Mouse (Mus musculus): Measurements from ENCODE around the gene Pdss2. TPM values are rescaled to one million over a fixed set of nuclear protein-coding genes. Genes with fewer than 3 reads are reported as not detected.

The Pdss2 gene
- 4.4 and 5.1 TPM in 2 replicates for polyA plus RNA-seq (2012; rRNA removed)

DNA sequence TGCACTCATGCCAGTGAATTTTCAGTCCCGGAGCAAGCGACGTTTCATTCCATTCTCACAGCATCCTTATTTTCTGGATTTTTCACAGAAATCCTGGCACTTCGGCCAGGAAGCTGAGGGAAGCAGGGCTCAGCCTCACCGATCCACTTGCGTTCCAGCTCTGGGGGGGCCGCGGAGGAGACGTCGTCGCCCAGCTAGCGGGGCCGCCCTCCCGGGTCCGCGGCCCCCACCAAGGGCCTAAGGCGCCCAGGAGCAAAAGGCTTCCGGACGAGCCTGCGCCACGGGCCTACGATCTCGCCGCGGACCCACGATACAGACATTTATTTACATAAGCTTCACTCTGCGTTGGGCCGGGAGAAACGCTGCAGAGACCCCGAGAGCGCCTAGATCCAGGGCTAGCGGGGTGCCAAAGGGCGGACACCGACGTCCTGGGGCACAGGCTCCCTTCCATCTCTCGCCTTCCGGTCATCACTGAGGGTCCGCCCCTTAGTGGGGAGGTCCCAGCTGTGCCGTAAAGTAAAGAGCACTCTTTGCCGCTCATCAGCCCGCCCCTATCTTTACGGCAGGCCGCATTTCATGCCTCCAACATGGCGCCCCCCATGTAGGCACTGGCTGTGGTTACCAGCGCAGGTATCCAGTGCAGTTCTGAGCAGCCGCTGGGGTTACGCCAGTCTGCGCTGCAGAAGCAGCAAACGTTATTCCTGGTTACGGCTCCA is at the start of gene Pdss2:
Pdss2 (plus strand) TSS at position 577 of the 716 bp plus-strand sequence.

DNA sequence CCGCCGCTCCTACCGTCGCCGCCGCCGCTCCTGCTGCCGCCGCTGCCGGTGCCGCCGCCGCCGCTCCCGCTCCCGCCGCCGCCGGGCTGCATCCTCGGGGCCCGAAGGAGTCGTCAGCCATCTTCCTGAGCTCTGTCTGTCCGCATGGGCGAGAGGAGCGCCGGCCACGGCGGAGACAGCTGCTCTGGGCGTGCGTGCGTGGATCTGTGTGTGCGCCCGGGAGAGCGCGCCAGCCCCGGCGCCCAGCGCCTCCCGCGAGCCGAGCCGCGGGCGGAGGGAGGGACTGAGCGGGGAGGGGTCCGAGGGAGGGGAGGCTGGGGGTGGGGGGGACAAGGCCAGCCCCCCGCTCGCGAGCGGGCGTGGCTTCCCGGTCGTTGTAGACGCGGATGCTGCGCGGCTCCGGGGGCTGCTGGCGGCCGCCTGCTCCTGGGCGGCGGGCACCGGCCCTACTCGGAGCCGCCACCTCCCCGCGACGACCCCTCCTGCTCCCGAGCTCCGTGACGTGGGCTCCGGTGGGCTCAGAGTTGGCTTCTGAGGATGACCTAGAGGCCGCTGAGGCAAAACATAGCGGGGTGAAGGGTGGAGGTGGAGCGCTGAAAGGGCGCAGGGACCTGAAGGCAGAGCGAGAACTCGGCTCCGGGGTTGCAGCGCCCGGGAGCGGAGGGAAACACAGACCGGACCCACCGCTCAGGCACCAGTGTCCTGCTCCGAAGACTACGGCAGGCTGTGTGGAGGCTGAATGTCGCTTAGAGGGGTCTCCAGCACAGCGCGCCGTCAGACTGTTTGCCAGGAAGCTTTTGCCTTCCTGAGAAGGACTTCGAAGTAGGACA is 46.7 kb upstream of the Pdss2 start, which contains the start of the genes Sobp and 9030612E09Rik:
Sobp (minus strand) TSS at position 205 of the 830 bp plus-strand sequence.
9030612E09Rik (plus strand) TSS at position 379 of the 830 bp plus-strand sequence.

DNA sequence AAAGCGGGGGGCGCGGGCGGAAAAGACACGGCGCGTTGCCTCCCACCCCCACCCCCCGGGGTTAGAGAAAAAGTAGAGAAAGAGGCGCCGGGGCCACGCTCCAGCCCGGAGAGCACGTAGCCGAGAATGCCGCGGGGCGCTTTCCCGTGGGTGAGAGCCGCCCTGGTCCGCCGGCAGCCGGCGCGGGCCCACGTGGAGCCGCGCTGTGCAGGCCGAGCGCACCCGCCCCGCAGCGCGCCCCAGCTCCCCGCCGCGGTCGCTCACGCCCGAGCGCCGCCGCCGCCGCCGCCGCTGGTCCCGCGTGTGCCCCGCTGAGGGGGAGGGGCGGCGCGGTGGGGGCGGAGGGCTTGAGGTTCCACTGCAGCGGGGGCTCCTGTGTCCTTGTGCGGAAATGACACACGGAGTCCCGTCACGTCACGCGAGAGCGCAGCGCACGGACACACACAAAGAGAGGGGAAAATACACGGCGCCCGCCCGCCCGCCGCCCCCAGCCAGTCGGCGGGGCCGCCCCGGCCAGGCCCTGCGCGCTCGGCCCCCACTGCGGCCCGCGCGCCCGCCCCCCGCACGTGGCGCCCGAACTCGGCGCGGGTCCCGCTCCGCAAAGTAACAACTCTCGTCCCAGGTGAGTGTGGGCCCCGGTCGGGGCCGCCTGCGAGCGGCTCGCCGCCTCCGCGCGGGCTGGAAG is 257.6 kb downstream of the Pdss2 start, which contains the start of gene Bend3:
Bend3 (plus strand) TSS at position 81 of the 685 bp plus-strand sequence.

Other genes starting within 250 kb of the Pdss2 start
- gene Sobp, start 47.0 kb upstream of the Pdss2 start, polyA plus RNA-seq (2012; rRNA removed): under 0.01 and 0.03 TPM in 2 replicates
- gene 9030612E09Rik, start 46.8 kb upstream of the Pdss2 start, polyA plus RNA-seq (2012; rRNA removed): not detected in 2 replicates

Measured in liver, embryonic 14 days (tissue).